Mouse (Mus musculus) limb, embryonic 11.5 days (tissue): ENCODE measurements around the gene Ubqln5. TPM values are rescaled to one million over a fixed set of nuclear protein-coding genes. Genes with fewer than 3 reads are reported as not detected.

Experiments
- ATAC-seq: fragments of 200-750 bp; cut with Nextera tagmentation; 2 replicates; pipeline ENCODE4 v1.8.0; 2017; ENCODE audit warnings: low read depth; ENCODE audit not compliant: insufficient number of reproducible peaks, low FRiP score, low TSS enrichment
- DNase-seq: peaks from one replicate; pipeline ENCODE4 v3.0.0-alpha.2; 2015; ENCODE audit warnings: low spot score
- H3K27ac ChIP-seq: fragments of 300-500 bp; sonication (generic); replicated peaks from 2 replicates; pipeline ENCODE4 v1.5.1; 2014; ENCODE audit warnings: low read depth, mild to moderate bottlenecking, low read length
- H3K27me3 ChIP-seq: fragments of 300-500 bp; sonication (generic); 2 replicates; pipeline ENCODE4 v1.6.1; 2014; ENCODE audit warnings: mild to moderate bottlenecking, low read length, mixed read lengths; ENCODE audit not compliant: control insufficient read depth, insufficient read depth
- H3K36me3 ChIP-seq: fragments of 300-500 bp; sonication (generic); 2 replicates; pipeline ENCODE4 v1.6.1; 2014; ENCODE audit warnings: mild to moderate bottlenecking, low read length, moderate library complexity, mixed read lengths; ENCODE audit not compliant: control insufficient read depth, insufficient read depth
- H3K4me1 ChIP-seq: fragments of 300-500 bp; sonication (generic); 2 replicates; pipeline ENCODE4 v1.6.1; 2014; ENCODE audit warnings: low read length, mixed read lengths; ENCODE audit not compliant: control insufficient read depth, insufficient read depth
- H3K4me2 ChIP-seq: fragments of 300-500 bp; sonication (generic); 2 replicates; pipeline ENCODE4 v1.6.1; 2014; ENCODE audit warnings: low read depth, mild to moderate bottlenecking, moderate library complexity; ENCODE audit not compliant: severe bottlenecking
- H3K4me3 ChIP-seq: fragments of 300-500 bp; sonication (generic); 2 replicates; pipeline ENCODE4 v1.5.1; 2014; ENCODE audit warnings: low read depth, low read length
- H3K9ac ChIP-seq: fragments of 300-500 bp; sonication (generic); 2 replicates; pipeline ENCODE4 v1.6.1; 2014; ENCODE audit warnings: mild to moderate bottlenecking, low read length
- H3K9me3 ChIP-seq: fragments of 300-500 bp; sonication (generic); 2 replicates; pipeline ENCODE4 v1.6.1; 2016; ENCODE audit warnings: low read length; ENCODE audit not compliant: control insufficient read depth
- WGBS: fragments of 180-500 bp; shearing (Covaris S2); extraction: QIAGEN DNeasy Blood & Tissue Kit; methylation state at CpG from one replicate; pipeline ENCODE4 v1.1.7; 2014; 5-methylcytosine and 5-hydroxymethylcytosine counted together
- polyA plus RNA-seq: library from polyadenylated mRNA; unstranded; fragments of >200 nt; fragmentation: Nextera tagmentation; extraction: Ambion mirVana; gene quantifications from 2 replicates; pipeline ENCODE4 v1.2.1, GENCODE M21; 2014

The Ubqln5 gene
- polyA plus RNA-seq, 1 experiment from 2014 or later = not detected

- no peaks in the 10 kb centered on the region for H3K9me3 ChIP-seq
- no peaks in the 10 kb centered on the region for H3K4me1 ChIP-seq
- no peak for ATAC-seq
- H3K9ac ChIP-seq = no peak within 1 kb of the TSS
- no peak within 1 kb of the TSS for H3K4me3 ChIP-seq
- H3K36me3 ChIP-seq = no peaks in the 10 kb centered on the region
- H3K27me3 ChIP-seq = no peaks in the 10 kb centered on the region
- no peak within 1 kb of the TSS for H3K4me2 ChIP-seq
- no peak within 1 kb of the TSS for H3K27ac ChIP-seq
- 87% methylated on average over 5 of the region's 5 CpGs for WGBS
- DNase-seq = no peak
Measured at GRCm38 (mm10) chr7:104137305-104137704, 7.7 kb upstream of the Ubqln5 start, which contains the start of gene Olfr643. TSS of gene Olfr643 (minus strand) at chr7:104137405.

GRCm38 (mm10) chr7:104104757-104104972, 25.0 kb downstream of the Ubqln5 start, which contains the start of gene Olfr646:
TSS of gene Olfr646 (plus strand) at chr7:104104873.
- no peaks in the 10 kb centered on the region for H3K9me3 ChIP-seq
- H3K36me3 ChIP-seq = no peaks in the 10 kb centered on the region
- no peaks in the 10 kb centered on the region for H3K4me1 ChIP-seq
- DNase-seq (no peak), ATAC-seq (no peak)
- H3K4me3 ChIP-seq = no peak within 1 kb of the TSS
- no peaks in the 10 kb centered on the region for H3K27me3 ChIP-seq
- no peak within 1 kb of the TSS for H3K9ac ChIP-seq
- H3K4me2 ChIP-seq = no peak within 1 kb of the TSS
- no peak within 1 kb of the TSS for H3K27ac ChIP-seq

- DNase-seq = no peak
- H3K4me1 ChIP-seq = no peaks in the 10 kb centered on the region
- no peak for ATAC-seq
- no peaks in the 10 kb centered on the region for H3K27me3 ChIP-seq
- no peak overlapping the region for H3K4me3 ChIP-seq
- no peaks in the 10 kb centered on the region for H3K36me3 ChIP-seq
- H3K27ac ChIP-seq = no peak overlapping the region
- H3K9ac ChIP-seq = no peak overlapping the region
- H3K9me3 ChIP-seq = no peaks in the 10 kb centered on the region
- no peak overlapping the region for H3K4me2 ChIP-seq
- 45% methylated on average over 4 of the region's 4 CpGs for WGBS
Measured at GRCm38 (mm10) chr7:104103913-104104756, 25.5 kb downstream of the Ubqln5 start.

GRCm38 (mm10) chr7:104085365-104085764, 44.3 kb downstream of the Ubqln5 start, which contains the start of gene Olfr645:
TSS of gene Olfr645 (minus strand) at chr7:104085465.
- no peak for ATAC-seq
- Histone ChIP-seq H3K9me3 (no peaks in the 10 kb centered on the region), H3K27me3 (no peaks in the 10 kb centered on the region), H3K9ac (no peak within 1 kb of the TSS), H3K4me3 (no peak within 1 kb of the TSS), H3K36me3 (no peaks in the 10 kb centered on the region), H3K4me1 (no peaks in the 10 kb centered on the region), H3K27ac (no peak within 1 kb of the TSS), H3K4me2 (no peak within 1 kb of the TSS)
- WGBS = 73% methylated on average over 1 of the region's 1 CpGs
- DNase-seq = no peak

Other genes with a start within 250 kb of the Ubqln5 start
- not detected in 2 replicates for gene Olfr66, start 243.6 kb downstream of the Ubqln5 start, polyA plus RNA-seq
- not detected in 2 replicates for gene Olfr64, start 235.3 kb downstream of the Ubqln5 start, polyA plus RNA-seq
- not detected in 2 replicates for gene Olfr65, start 226.3 kb downstream of the Ubqln5 start, polyA plus RNA-seq
- not detected in 2 replicates for gene Olfr631, start 201.0 kb downstream of the Ubqln5 start, polyA plus RNA-seq
- gene Olfr632, start 195.5 kb downstream of the Ubqln5 start, polyA plus RNA-seq = not detected in 2 replicates
- gene Olfr633, start 185.4 kb downstream of the Ubqln5 start, polyA plus RNA-seq = not detected in 2 replicates
- gene Olfr635, start 158.7 kb downstream of the Ubqln5 start, polyA plus RNA-seq = not detected in 2 replicates
- gene Olfr638, start 131.1 kb downstream of the Ubqln5 start, polyA plus RNA-seq = not detected in 2 replicates
- gene Olfr639, start 112.5 kb downstream of the Ubqln5 start, polyA plus RNA-seq = not detected in 2 replicates
- not detected in 2 replicates for gene Olfr640, start 104.3 kb downstream of the Ubqln5 start, polyA plus RNA-seq
- not detected in 2 replicates for gene Olfr641, start 94.4 kb downstream of the Ubqln5 start, polyA plus RNA-seq
- gene Olfr642, start 77.2 kb downstream of the Ubqln5 start, polyA plus RNA-seq = not detected in 2 replicates
- not detected in 2 replicates for gene 4930516K23Rik, start 68.4 kb downstream of the Ubqln5 start, polyA plus RNA-seq
- not detected in 2 replicates for gene Olfr644, start 58.0 kb downstream of the Ubqln5 start, polyA plus RNA-seq
- gene Olfr645, start 44.4 kb downstream of the Ubqln5 start, polyA plus RNA-seq = not detected in 2 replicates
- not detected in 2 replicates for gene Olfr646, start 25.0 kb downstream of the Ubqln5 start, polyA plus RNA-seq
- gene Olfr643, start 7.6 kb upstream of the Ubqln5 start, polyA plus RNA-seq = not detected in 2 replicates
- gene Ubqln3, start 13.5 kb upstream of the Ubqln5 start, polyA plus RNA-seq = not detected in 2 replicates
- not detected in 2 replicates for gene Ubqlnl, start 20.7 kb upstream of the Ubqln5 start, polyA plus RNA-seq
- gene Olfm5, start 35.0 kb upstream of the Ubqln5 start, polyA plus RNA-seq = not detected in 2 replicates
- 0.18 and 0.25 TPM in 2 replicates for gene Olfr648, start 53.6 kb upstream of the Ubqln5 start, polyA plus RNA-seq
- gene Olfr649, start 66.2 kb upstream of the Ubqln5 start, polyA plus RNA-seq = not detected in 2 replicates
- 3.5 and 5.5 TPM in 2 replicates for gene Trim6, start 89.0 kb upstream of the Ubqln5 start, polyA plus RNA-seq
- 0.64 and 1.4 TPM in 2 replicates for gene Trim34a, start 114.6 kb upstream of the Ubqln5 start, polyA plus RNA-seq
- 0.08 and 0.13 TPM in 2 replicates for gene Trim5, start 158.3 kb upstream of the Ubqln5 start, polyA plus RNA-seq
- 3.8 and 3.9 TPM in 2 replicates for gene Trim12a, start 185.6 kb upstream of the Ubqln5 start, polyA plus RNA-seq
- gene Trim34b, start 199.6 kb upstream of the Ubqln5 start, polyA plus RNA-seq = not detected in 2 replicates
- gene Trim12c, start 223.5 kb upstream of the Ubqln5 start, polyA plus RNA-seq = 1.3 and 1.8 TPM in 2 replicates
- gene Trim30b, start 240.1 kb upstream of the Ubqln5 start, polyA plus RNA-seq = not detected in 2 replicates